Mouse (Mus musculus) liver, adult 2 months (tissue): ENCODE results near the gene Mbip.

Experiments
- CTCF ChIP-seq: fragments of 200-500 bp; IDR thresholded peaks from 2 replicates; pipeline ENCODE4 v1.5.1; 2011; ENCODE audit warnings: low read depth, low read length, control low read depth
- POLR2A ChIP-seq: fragments of 200-500 bp; IDR thresholded peaks from 2 replicates; pipeline ENCODE4 v1.6.1; 2011; ENCODE audit warnings: low read length, control low read depth; ENCODE audit not compliant: insufficient read depth; ENCODE audit errors: extremely low read depth

GRCm38 (mm10) chr12:56298919-56299318 lies 46.8 kb downstream of the Mbip start:
- no peak for TF ChIP-seq CTCF
- TF ChIP-seq POLR2A: no peak
